Mouse (Mus musculus) liver, adult 2 months (tissue): Measurements from ENCODE around the gene Iffo2. TPM values are rescaled to one million over a fixed set of nuclear protein-coding genes. Genes with fewer than 3 reads are reported as not detected.

ENCODE experiments used
- DNase-seq: peaks from one replicate; pipeline ENCODE4 v3.0.0-alpha.2; 2011; ENCODE audit warnings: low read depth, low spot score; ENCODE audit errors: extremely low read depth
- H3K27ac ChIP-seq: fragments of 200-500 bp; replicated peaks from 2 replicates; pipeline ENCODE4 v1.5.1; 2012; ENCODE audit warnings: low read depth, mild to moderate bottlenecking, control low read depth, inconsistent platforms, low read length; ENCODE audit not compliant: insufficient read depth
- H3K27me3 ChIP-seq: fragments of 200-500 bp; 2 replicates; pipeline ENCODE4 v1.6.1; 2012; ENCODE audit warnings: mild to moderate bottlenecking, moderate library complexity, low read length, inconsistent platforms; ENCODE audit not compliant: control insufficient read depth, insufficient read depth
- H3K36me3 ChIP-seq: fragments of 200-500 bp; 2 replicates; pipeline ENCODE4 v1.6.1; 2012; ENCODE audit warnings: low read length, inconsistent platforms; ENCODE audit not compliant: control insufficient read depth, insufficient read depth
- H3K4me1 ChIP-seq: fragments of 200-500 bp; 2 replicates; pipeline ENCODE4 v1.6.1; 2011; ENCODE audit warnings: low read length; ENCODE audit not compliant: control insufficient read depth, insufficient read depth
- H3K4me3 ChIP-seq: fragments of 200-500 bp; 2 replicates; pipeline ENCODE4 v1.5.1; 2011; ENCODE audit warnings: low read depth, mild to moderate bottlenecking, control low read depth, low read length, moderate library complexity; ENCODE audit not compliant: insufficient read depth
- H3K79me2 ChIP-seq: fragments of 200-500 bp; 2 replicates; pipeline ENCODE4 v1.6.1; 2012; ENCODE audit warnings: inconsistent platforms, mild to moderate bottlenecking, low read length, moderate library complexity; ENCODE audit not compliant: control insufficient read depth, insufficient read depth
- H3K9ac ChIP-seq: fragments of 200-500 bp; 2 replicates; pipeline ENCODE4 v1.6.1; 2012; ENCODE audit warnings: low read depth, mild to moderate bottlenecking, control low read depth, inconsistent platforms, low read length
- CTCF ChIP-seq: fragments of 200-500 bp; IDR thresholded peaks from 2 replicates; pipeline ENCODE4 v1.5.1; 2011; ENCODE audit warnings: low read depth, low read length, control low read depth
- POLR2A ChIP-seq: fragments of 200-500 bp; IDR thresholded peaks from 2 replicates; pipeline ENCODE4 v1.6.1; 2011; ENCODE audit warnings: low read length, control low read depth; ENCODE audit not compliant: insufficient read depth; ENCODE audit errors: extremely low read depth
- whole genome bisulfite sequencing: fragments of 180-500 bp; shearing (Covaris S2); methylation state at CpG from one replicate; pipeline ENCODE4 v1.1.7; 2018; 5-methylcytosine and 5-hydroxymethylcytosine counted together
- polyA plus RNA-seq: library from polyadenylated mRNA; depleted of rRNA; stranded (reverse); fragments of >200 nt; gene quantifications from 2 replicates; pipeline ENCODE4 v1.2.3, GENCODE M21; 2012
- total RNA-seq: library from RNA; depleted of rRNA; stranded (reverse); fragments of >200 nt; gene quantifications from 2 replicates; pipeline ENCODE4 v1.2.3, GENCODE M21; 2014

Iffo2 gene
- total and polyA plus RNA-seq, 2 experiments = 4.3 to 7.0 TPM

DNA sequence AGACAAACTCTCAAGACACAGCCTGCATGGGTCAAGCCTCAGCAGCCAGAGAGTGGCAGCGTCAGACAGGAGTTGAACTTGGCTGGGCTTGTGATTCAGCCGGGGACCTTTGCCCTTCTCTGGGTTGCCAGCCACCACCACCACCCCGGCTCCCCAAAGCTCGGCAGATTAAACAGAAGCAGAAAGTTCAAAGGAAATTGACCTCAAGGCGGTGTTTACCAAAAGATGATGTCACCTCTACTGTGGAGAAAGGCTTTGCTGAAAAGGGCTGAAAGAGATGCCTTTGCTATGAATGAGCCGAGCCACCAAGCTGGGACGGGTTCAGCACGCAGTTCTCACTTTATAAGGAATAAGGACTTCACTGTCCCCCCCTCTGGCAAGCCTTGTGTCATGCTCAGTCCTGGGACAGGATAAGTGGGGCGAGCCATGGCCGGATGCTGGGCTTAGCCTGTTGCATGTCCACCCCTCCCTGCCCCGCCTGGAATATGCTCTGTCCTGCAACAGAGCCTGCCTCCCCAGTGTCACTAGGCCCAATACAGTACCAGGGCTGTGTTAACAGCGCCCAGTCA is 4.9 kb downstream of the Iffo2 start:
- TF ChIP-seq POLR2A (no peak), CTCF (peak; percentile 65)
- Histone ChIP-seq H3K27ac (peak overlapping the region; percentile 85), H3K4me3 (no peak overlapping the region), H3K9ac (peak overlapping the region; percentile 42), H3K4me1 (peaks cover 26% of the 10 kb centered on the region), H3K79me2 (no peaks in the 10 kb centered on the region), H3K36me3 (no peaks in the 10 kb centered on the region), H3K27me3 (no peaks in the 10 kb centered on the region)
- peak; percentile 98 for DNase-seq
- WGBS = 8% methylated on average over 12 of the region's 12 CpGs

DNA sequence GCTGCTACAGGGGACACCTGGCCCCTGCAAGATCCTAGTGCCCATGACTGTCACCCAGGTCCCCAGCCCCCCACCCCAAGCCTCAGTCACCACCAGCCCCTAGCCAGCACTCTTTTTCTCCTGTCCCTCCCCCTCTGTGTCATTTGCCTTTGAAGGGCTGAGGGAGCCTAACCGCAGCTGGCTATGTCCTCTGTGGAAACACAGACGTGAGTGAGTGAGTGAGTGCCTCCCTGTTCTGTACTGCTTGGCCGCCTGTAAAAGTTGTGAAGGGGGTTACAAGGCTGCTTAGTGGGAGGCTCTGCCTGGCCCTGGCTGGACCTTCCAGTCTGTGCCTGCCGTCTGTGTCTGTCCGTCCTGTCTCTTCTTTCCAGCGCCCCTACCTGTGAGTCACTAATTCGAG is 5.4 kb downstream of the Iffo2 start:
- DNase-seq = no peak
- Histone ChIP-seq H3K27me3 (no peaks in the 10 kb centered on the region), H3K27ac (peak overlapping the region; percentile 85), H3K36me3 (no peaks in the 10 kb centered on the region), H3K4me1 (peaks cover 28% of the 10 kb centered on the region), H3K79me2 (no peaks in the 10 kb centered on the region), H3K9ac (peak overlapping the region; percentile 42), H3K4me3 (no peak overlapping the region)
- TF ChIP-seq POLR2A (no peak), CTCF (no peak)
- 36% methylated on average over 7 of the region's 7 CpGs for WGBS

DNA sequence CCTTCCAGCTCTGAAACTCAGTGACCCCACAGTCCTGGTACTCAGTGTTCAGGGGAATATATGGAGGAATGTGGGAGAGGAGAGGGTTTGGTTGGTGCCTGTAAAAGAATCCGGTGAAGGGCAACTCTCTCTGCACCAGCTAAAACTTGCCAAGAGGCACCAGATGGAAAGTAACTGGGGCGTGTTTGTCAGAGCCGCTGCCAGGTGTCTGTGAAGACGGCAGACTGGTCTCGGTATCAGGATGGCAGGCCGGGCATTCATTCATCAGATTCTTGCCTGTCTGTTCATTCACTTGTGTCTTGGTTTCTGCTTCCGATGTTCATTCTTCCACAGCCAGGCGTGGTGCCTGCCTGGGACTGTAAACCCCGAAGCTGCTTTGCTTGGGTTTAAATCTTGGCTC is 6.4 kb downstream of the Iffo2 start:
- no peaks in the 10 kb centered on the region for H3K27me3 ChIP-seq
- H3K4me3 ChIP-seq = no peak overlapping the region
- WGBS = 53% methylated on average over 9 of the region's 9 CpGs
- TF ChIP-seq POLR2A (no peak), CTCF (no peak)
- H3K79me2 ChIP-seq = no peaks in the 10 kb centered on the region
- H3K27ac ChIP-seq = peak overlapping the region; percentile 85
- peaks cover 33% of the 10 kb centered on the region for H3K4me1 ChIP-seq
- H3K9ac ChIP-seq = no peak overlapping the region
- no peaks in the 10 kb centered on the region for H3K36me3 ChIP-seq
- peak; percentile 56 for DNase-seq

DNA sequence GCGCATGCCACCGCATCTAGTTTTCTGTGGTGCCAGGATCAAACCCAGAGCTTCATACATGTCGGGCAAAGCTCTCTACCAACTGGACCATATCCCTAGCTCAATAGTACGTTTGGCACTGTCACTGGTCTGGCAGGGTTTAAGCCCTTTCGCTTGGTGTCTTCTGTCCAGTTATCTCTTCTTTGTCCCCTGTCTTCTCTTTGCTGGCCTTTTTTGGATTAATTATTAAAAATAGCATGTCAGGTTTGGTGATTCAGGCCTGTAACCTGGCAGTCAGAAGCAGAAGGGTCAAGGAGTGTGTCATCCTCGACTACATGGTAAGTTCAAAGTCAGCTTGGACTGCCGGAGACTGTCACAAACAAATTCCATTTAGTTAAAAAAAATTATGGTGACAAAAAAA is 10.4 kb downstream of the Iffo2 start:
- Histone ChIP-seq H3K4me1 (peaks cover 24% of the 10 kb centered on the region), H3K27me3 (no peaks in the 10 kb centered on the region), H3K27ac (peak overlapping the region; percentile 61), H3K79me2 (no peaks in the 10 kb centered on the region), H3K4me3 (no peak overlapping the region), H3K9ac (no peak overlapping the region), H3K36me3 (no peaks in the 10 kb centered on the region)
- 16% methylated on average over 7 of the region's 7 CpGs for WGBS
- TF ChIP-seq POLR2A (no peak), CTCF (no peak)
- peak; percentile 100 for DNase-seq

DNA sequence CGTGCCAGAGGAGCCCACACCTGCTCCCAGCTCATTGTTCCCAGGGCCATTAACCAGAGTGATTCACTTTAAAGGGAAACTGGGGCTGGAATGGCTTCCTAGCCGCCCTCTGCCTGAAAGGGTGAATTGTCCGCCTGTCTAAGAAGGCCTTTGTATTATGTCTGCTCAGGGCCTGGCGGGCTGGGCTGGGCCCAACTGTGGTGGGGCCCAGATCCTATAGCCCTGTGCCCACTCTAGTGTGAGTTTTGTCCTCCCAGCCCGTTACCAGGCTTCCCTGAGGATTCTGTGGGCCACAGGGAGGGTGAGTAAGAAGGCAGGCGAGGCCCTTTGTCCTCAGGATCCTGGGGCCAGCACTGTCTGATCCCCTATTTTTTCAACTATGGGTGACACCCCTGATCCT is 15.4 kb downstream of the Iffo2 start:
- H3K9ac ChIP-seq = no peak overlapping the region
- no peak for TF ChIP-seq POLR2A
- no peak for TF ChIP-seq CTCF
- H3K27ac ChIP-seq = no peak overlapping the region
- H3K79me2 ChIP-seq = no peaks in the 10 kb centered on the region
- no peaks in the 10 kb centered on the region for H3K27me3 ChIP-seq
- WGBS = 97% methylated on average over 6 of the region's 6 CpGs
- H3K4me1 ChIP-seq = peaks cover 5% of the 10 kb centered on the region
- H3K36me3 ChIP-seq = no peaks in the 10 kb centered on the region
- DNase-seq = no peak
- no peak overlapping the region for H3K4me3 ChIP-seq

DNA sequence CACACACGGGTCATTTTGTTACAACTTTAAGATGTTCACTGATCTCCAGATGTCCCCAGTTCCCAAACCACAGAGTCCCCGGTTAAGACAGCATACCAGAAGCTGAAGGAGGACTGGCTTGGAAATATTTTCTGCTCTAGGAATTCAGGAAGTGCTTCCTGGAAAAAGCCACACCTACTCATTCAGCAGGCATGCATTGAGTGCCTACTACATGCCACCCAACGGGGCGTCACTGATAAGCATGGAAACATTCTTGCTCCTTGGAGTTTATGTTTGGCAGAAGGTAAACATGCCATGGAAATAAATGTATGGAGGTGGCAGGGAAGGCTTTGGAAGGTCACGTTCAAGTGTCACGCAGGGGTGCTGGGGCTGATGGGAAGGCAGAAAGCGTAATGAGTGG is 19.1 kb downstream of the Iffo2 start:
- H3K4me1 ChIP-seq = no peaks in the 10 kb centered on the region
- no peak for TF ChIP-seq POLR2A
- no peak for TF ChIP-seq CTCF
- H3K79me2 ChIP-seq = no peaks in the 10 kb centered on the region
- DNase-seq = no peak
- 81% methylated on average over 7 of the region's 7 CpGs for WGBS
- H3K27ac ChIP-seq = no peak overlapping the region
- no peak overlapping the region for H3K9ac ChIP-seq
- H3K27me3 ChIP-seq = no peaks in the 10 kb centered on the region
- H3K36me3 ChIP-seq = no peaks in the 10 kb centered on the region
- H3K4me3 ChIP-seq = no peak overlapping the region
